Mouse (Mus musculus) CD4-positive, CD25-positive, alpha-beta regulatory T cell, adult 2 months (primary cell): ENCODE results near the gene Nktr.

ENCODE experiments used
- DNase-seq: peaks from one replicate; pipeline ENCODE4 v3.0.0-alpha.2; 2012; ENCODE audit warnings: low read depth, low spot score

Nktr gene

DNA sequence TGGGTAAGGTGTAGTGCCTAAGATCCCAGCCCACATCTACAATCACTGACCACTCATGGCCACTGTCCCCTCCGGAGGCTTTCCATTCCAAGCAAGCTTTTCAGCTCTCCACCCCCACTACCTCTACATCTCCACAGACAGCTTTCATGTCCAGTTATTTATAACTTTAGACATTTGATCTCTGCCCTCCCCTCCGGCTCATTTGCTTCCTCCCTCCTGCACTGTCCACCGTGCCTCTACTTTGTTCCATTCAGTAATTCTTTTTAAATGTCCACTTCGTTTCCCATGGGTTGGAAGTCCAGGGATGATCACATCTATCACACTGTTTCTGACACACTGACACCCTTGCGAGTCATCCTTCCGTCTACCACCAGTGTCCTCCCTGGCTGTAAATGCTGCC is 11.2 kb upstream of the Nktr start:
- DNase-seq, result no peak

GRCm38 (mm10) chr9:121708506-121709486 is 10.2 kb upstream of the Nktr start:
- DNase-seq, result no peak

DNA sequence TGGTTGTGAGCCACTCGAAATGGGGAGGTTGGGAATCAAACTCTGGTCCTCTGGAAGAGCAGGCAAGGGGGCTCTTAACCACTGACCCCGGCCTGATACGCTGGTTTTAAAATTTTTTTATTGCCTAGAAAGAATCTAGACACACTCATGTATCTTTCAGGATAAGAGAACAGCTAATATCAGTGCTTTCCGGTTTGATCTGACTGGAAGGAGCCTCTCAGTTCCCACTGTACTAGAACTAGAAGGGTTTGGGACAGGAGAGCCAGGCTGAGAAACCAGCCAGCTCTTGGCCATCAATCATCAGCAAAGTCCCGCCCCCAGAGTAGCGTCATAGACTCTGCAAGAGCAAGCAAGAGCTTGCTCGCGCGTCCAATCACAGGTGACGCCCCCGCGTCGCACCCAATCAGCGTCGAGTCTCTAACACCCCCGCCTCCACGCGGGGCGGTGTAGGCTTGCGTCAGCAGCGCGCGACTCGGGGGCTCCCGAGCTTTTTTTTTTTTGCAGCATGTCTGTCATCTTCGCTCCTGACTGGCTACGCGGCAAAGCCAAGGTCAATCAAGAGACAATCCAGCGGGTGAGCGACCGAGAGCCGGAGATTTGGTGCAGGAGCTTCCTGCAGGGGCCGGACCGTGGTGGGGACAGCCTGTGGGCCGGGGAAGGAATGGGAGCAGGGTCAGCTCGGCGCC is 8.9 kb upstream of the Nktr start, which contains the start of gene Ss18l2:
Gene Ss18l2, plus strand, starts transcription at position 432 of the 686 bp plus-strand sequence.
- DNase-seq, result peak; percentile 99

DNA sequence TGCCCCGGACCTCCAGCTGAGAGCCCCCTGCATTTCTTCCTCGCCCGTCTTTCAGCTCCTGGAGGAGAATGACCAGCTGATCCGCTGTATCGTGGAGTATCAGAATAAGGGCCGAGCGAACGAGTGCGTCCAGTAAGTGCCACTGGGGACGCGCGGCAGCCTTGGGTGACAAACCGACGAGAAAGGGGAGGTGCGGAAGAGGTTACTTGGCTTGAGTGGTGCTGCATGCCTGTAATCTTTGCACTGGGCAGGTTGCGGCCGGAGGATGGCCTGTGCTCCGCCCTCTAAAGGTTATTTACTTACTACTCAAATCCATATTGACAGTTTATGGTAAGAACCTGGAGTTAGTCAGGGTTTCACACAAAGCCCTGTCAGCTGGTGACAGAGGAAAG is 8.4 kb upstream of the Nktr start:
- peak; percentile 57 for DNase-seq

- DNase-seq, result no peak
These were observed 1.9 kb upstream of the Nktr start for GRCm38 (mm10) chr9:121717048-121717447.

- DNase-seq, result peak; percentile 66
These were observed 781 bp upstream of the Nktr start for GRCm38 (mm10) chr9:121718070-121718705.

- peak; percentile 74 for DNase-seq
These were observed 670 bp downstream of the Nktr start for GRCm38 (mm10) chr9:121719347-121720331.

DNA sequence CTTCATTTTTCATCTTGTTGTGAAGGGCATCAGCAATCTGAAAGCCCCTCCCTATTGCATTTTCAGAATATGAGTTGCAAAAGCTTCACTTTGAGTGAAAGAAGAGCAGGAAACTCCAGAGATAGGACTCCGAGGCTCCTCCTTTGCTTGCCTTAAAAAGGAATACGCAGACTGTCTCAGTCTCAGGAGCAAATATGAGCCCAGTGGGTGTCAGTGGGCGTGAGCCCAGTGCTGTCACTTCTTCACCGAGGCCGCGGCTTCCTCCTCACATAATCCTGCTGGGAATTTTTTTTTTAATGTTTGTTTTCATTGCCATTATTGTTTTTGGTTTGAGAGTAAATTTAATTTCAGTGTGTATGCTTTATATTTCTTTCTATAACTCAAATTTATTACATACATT is 21.5 kb downstream of the Nktr start:
- DNase-seq, result no peak

DNA sequence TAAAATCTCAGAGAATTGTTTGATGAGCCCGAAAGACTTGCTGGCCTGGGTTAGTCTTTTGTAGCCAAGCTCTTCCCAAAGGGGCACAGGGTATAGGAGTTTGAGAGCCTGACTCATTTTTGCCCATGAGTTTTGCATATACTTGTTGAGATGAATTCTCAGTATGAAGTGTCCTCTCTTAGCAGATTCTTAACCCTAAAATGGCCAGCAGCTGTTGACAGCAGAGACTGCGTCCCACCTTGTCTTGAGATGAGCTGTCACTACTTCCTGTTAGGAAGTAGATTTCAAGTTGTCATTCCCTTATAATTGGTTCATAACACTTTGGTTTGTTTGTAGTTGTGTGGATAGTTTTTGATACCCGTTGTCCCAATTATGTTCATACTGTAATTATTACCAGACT is 22.2 kb downstream of the Nktr start:
- peak; percentile 25 for DNase-seq

- no peak for DNase-seq
These were observed 25.1 kb downstream of the Nktr start for GRCm38 (mm10) chr9:121744051-121744450.

- DNase-seq, result no peak
These were observed 33.8 kb downstream of the Nktr start for GRCm38 (mm10) chr9:121752774-121753173.

GRCm38 (mm10) chr9:121754624-121755023 is 35.7 kb downstream of the Nktr start:
- no peak for DNase-seq

DNA sequence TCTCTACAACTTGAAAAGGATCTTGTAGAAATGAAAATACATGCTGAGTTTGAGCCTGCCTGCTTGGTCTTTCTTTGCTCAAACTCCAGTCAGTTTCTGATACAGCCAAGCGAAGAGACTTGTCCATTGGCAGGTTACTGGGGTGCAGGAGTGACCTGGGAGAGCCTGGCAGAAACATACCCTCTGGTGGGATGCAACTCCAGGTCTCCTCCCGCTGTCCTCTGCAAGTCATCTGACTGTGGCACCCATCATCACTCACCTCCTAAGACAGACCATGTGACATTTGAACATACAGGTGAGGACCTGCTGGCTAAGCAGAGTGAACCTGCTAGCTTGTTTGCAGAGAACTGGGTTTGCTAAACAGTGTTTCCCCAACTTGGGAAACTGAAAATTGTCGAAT is 37.8 kb downstream of the Nktr start:
- DNase-seq, result no peak

DNA sequence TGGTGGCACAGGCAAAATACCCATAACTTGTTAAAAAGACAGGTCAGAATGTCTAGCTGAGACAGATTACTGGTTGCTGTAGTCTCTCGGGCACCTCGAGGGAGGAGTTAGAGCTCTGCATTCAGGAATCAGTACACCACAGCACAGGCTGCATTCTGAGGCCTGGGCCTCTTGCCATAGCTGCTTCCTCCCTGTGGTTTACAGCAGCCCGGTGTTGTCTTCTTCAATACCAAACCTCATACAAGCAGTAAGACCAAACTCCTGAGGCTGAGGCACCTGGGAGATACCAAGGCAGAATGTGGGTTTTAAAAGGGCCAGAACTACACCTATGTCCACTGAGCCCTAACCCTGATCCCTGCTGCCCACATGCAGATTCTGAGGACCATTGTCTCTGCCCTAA is 38.5 kb downstream of the Nktr start:
- DNase-seq, result peak; percentile 51

DNA sequence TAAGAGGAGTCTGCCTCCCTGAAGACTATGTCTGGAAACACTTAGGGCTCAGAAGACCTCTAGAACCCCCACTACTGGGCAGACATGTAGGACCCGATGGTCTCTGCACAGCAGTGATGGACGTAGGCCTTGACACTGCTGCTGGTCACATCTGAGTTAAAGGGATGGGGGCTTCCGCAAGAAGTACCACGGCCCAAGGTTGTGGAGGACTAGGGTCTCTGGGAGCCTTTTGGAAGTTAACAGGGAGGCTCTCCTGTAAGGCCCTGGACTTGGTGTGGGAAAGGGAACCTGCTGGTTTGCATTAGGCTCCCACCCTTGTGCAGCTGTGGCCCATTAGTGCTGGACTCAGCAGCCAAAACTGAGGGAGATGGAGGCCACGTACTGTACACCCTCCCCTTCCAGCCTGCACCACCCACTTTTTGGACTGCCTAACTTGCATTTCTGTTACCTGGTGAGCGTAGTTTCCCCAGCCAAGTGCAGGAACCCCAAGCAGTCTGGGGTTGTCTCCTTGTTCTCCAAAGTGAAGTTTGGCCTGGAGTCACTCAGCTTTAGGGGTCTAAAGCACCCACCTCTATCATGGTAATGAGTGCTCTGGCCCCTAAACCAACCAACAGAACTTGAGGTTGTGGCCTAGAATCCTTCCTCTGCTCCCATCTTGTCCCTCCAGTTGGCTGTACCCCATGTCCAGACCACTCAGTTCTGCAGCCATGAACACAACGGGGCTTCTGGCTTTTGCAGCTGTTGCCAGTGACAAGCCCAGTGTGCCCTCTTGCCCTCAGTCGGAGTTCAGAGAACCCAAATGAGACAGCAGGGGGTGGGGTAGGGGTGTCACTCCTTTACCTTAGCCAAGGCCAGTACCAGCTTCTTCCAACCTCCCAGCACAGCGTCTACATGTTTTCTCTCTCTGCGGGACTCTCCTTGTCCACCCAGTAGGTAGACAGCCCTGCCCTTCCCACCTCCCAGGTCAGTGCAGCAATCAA is 39.2 kb downstream of the Nktr start:
- peak; percentile 22 for DNase-seq

DNA sequence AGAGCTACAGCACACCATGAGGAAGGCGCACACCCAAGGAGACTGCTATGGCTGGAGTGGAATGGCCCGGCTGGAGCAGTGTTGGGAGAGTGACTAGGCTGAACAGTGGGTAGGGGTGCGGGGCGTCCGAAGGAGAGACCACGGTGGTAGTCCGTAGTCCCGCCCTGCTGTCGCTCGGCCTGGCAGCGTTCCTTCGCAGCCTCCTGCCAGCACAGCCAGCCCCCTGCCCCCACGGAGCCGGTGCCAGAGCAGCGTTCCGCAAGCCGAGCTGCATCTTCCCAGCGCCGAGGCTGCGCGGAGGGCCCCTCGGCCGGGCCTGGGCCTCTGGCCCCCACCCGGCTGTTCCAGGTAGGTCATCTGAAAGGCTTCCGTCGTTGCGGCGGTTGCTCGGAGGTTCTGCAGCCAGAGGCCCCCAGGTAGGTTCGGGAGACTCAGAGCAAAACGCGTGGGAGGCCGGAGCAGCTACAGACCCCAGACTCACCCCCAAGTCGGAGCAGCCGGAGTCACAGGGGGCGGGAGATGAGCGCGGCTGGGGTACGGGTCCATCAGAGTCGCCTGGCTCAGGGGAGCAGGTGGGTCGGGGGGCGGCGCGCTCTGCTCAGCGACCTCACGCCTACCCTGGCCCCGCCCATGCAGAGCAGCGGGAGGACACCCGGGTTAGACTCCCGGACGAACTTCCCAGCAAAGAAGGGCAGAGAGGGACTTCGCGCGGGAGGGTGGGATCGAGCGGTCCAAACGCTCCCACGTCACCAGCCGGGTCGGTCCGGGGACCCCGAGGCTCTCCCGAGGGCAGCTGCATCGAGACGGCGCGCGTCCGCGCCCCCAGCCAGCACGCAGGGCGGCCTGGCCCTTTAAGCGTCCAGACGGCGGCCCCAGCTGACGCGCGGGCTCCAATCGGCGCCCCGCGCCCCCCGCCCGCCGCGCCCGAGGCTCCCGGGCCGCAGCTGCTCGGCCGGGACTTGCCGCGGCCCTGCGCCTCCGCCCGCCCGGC is 40.4 kb downstream of the Nktr start, which contains the start of gene Zfp651:
Gene Zfp651, plus strand, starts transcription at position 240 of the 991 bp plus-strand sequence.
- peak; percentile 30 for DNase-seq

DNA sequence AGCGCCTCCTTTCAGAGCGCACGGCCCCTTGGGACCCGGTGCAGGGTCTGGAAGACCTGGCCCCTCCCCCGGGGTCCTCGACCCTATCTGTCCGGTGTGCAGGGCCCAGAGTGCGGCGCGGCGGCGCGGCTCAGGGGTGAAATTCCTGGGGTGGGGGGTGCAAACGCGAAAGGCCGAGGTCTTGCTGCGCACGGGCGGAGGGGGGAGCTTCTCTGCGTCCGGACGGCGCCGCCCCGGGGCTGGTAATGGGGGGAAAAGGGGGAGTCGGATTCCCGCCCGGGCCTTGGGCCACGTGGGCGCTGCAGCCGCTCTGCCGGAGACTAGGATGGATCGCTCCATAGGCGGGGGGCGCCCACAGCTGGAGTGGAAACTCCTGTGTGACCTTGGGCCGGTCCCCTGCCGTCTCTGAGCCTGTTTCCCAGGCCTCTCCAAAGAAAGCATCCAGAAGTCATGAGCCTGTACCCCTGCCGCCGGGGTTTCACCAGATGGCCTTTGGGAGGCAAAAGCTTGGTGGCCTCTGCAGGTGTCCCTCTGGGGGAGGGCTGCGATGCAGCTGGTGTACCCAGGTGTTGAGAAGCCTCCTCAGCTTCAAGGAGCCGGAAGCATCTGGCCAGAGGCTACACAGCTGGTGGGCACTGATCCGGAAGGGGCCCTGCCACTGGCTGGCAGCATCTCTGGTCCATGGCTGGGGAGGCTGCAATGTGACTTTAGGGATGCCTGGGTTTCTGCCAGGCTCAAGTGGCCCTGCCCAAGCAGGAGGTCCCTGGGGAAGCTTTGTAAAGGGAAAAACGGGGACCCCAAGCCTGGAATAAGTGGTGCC is 41.5 kb downstream of the Nktr start:
- DNase-seq, result peak; percentile 15
